Mouse (Mus musculus) stomach, embryonic 15.5 days (tissue): ENCODE measurements around the gene Sult2a7. TPM values are rescaled to one million over a fixed set of nuclear protein-coding genes. Genes with fewer than 3 reads are reported as not detected.

ENCODE experiments used
- ATAC-seq: fragments of 200-750 bp; cut with Nextera tagmentation; 2 replicates; pipeline ENCODE4 v1.8.0; 2017; ENCODE audit warnings: low read depth, moderate number of reproducible peaks, moderate TSS enrichment; ENCODE audit not compliant: insufficient read depth, low FRiP score
- H3K27ac ChIP-seq: fragments of 300-500 bp; sonication (generic); 2 replicates; pipeline ENCODE4 v1.5.1; 2015; ENCODE audit warnings: mild to moderate bottlenecking, inconsistent platforms
- H3K27me3 ChIP-seq: fragments of 300-500 bp; sonication (generic); replicated peaks from 2 replicates; pipeline ENCODE4 v1.6.1; 2015; ENCODE audit warnings: inconsistent platforms
- H3K36me3 ChIP-seq: fragments of 300-500 bp; sonication (generic); 2 replicates; pipeline ENCODE4 v1.6.1; 2015; ENCODE audit warnings: inconsistent platforms
- H3K4me1 ChIP-seq: fragments of 300-500 bp; sonication (generic); 2 replicates; pipeline ENCODE4 v1.6.1; 2015; ENCODE audit warnings: inconsistent platforms
- H3K4me2 ChIP-seq: fragments of 300-500 bp; sonication (generic); 2 replicates; pipeline ENCODE4 v1.6.1; 2015; ENCODE audit warnings: mild to moderate bottlenecking, inconsistent platforms
- H3K4me3 ChIP-seq: fragments of 300-500 bp; sonication (generic); replicated peaks from 2 replicates; pipeline ENCODE4 v1.5.1; 2015; ENCODE audit warnings: inconsistent platforms
- H3K9ac ChIP-seq: fragments of 300-500 bp; sonication (generic); 2 replicates; pipeline ENCODE4 v1.6.1; 2015; ENCODE audit warnings: inconsistent platforms
- H3K9me3 ChIP-seq: fragments of 300-500 bp; sonication (generic); 2 replicates; pipeline ENCODE4 v1.6.1; 2016; ENCODE audit warnings: inconsistent platforms
- WGBS: fragments of 180-500 bp; shearing (Covaris S2); methylation state at CpG from one replicate; pipeline ENCODE4 v1.1.7; 2015; 5-methylcytosine and 5-hydroxymethylcytosine counted together
- polyA plus RNA-seq: library from polyadenylated mRNA; unstranded; fragments of >200 nt; fragmentation: Nextera tagmentation; extraction: Ambion mirVana; gene quantifications from 2 replicates; pipeline ENCODE4 v1.2.1, GENCODE M21; 2015

Sult2a7 gene
- not detected in 2 replicates for polyA plus RNA-seq

- no peak within 1 kb of the TSS for H3K4me3 ChIP-seq
- no peaks in the 10 kb centered on the region for H3K36me3 ChIP-seq
- H3K27ac ChIP-seq: no peak within 1 kb of the TSS
- H3K27me3 ChIP-seq: no peaks in the 10 kb centered on the region
- ATAC-seq: no peak
- no peaks in the 10 kb centered on the region for H3K9me3 ChIP-seq
- H3K4me2 ChIP-seq: no peak within 1 kb of the TSS
- no peaks in the 10 kb centered on the region for H3K4me1 ChIP-seq
- no peak within 1 kb of the TSS for H3K9ac ChIP-seq
- 88% methylated on average over 4 of the region's 4 CpGs for WGBS
Measured at GRCm38 (mm10) chr7:14494130-14494529, at the start of gene Sult2a7. TSS of gene Sult2a7 (minus strand) at chr7:14494230.

- no peaks in the 10 kb centered on the region for H3K27me3 ChIP-seq
- no peak overlapping the region for H3K4me3 ChIP-seq
- H3K36me3 ChIP-seq: no peaks in the 10 kb centered on the region
- no peak overlapping the region for H3K4me2 ChIP-seq
- no peaks in the 10 kb centered on the region for H3K9me3 ChIP-seq
- ATAC-seq: no peak
- no peak overlapping the region for H3K27ac ChIP-seq
- H3K9ac ChIP-seq: no peak overlapping the region
- H3K4me1 ChIP-seq: no peaks in the 10 kb centered on the region
- 66% methylated on average over 1 of the region's 1 CpGs for WGBS
Measured at GRCm38 (mm10) chr7:14525280-14525679, 31.2 kb upstream of the Sult2a7 start.

DNA sequence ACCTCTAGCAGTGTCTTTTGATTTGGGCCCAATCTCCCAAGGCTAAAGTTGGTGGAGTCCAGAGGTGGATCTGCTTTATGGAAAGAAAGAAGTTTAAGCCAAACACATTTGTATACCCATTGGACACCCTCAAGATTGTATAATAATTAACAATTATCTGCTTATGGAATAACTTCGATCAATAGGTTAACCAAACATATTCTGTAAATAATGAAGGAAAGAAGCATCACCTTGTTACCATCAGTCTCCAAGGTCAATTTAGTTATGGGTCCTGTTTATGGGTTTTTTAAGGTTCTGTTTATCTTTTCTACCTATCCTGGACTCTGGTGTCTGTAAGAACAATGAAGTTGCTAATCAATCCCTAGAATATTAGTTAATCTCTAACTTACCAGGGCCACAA lies 28.6 kb upstream of the Sult2a7 start:
- ATAC-seq: no peak
- no peak overlapping the region for H3K4me3 ChIP-seq
- H3K36me3 ChIP-seq: no peaks in the 10 kb centered on the region
- no peak overlapping the region for H3K27ac ChIP-seq
- 75% methylated on average over 1 of the region's 1 CpGs for WGBS
- H3K4me2 ChIP-seq: no peak overlapping the region
- no peaks in the 10 kb centered on the region for H3K9me3 ChIP-seq
- H3K4me1 ChIP-seq: no peaks in the 10 kb centered on the region
- H3K9ac ChIP-seq: no peak overlapping the region
- no peaks in the 10 kb centered on the region for H3K27me3 ChIP-seq

- no peak for ATAC-seq
- Histone ChIP-seq H3K36me3 (no peaks in the 10 kb centered on the region), H3K27ac (no peak overlapping the region), H3K27me3 (no peaks in the 10 kb centered on the region), H3K4me2 (no peak overlapping the region), H3K4me3 (no peak overlapping the region), H3K4me1 (no peaks in the 10 kb centered on the region), H3K9me3 (no peaks in the 10 kb centered on the region), H3K9ac (no peak overlapping the region)
- WGBS: 67% methylated on average over 3 of the region's 3 CpGs
Measured at GRCm38 (mm10) chr7:14518301-14518700, 24.3 kb upstream of the Sult2a7 start.

DNA sequence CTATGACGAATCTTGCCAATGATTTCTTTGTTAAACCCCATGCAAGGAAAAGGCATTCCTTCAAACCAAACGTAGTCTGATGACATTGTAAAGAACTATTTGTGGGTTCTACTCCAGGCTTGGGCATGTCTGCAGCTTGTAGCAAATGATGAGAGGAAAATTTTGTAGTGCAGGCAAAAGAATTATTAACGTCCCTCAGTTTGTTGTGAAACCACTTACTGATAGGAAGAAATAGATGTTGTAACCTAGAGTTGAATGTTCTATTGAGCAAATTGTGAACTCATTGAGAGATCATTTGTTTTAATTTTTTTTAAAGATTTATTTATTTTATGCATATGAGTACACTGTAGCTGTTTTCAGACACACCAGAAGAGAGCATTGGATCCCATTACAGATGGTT lies 1.1 kb downstream of the Sult2a7 start:
- WGBS: 73% methylated on average over 3 of the region's 3 CpGs
- H3K36me3 ChIP-seq: no peaks in the 10 kb centered on the region
- no peak overlapping the region for H3K4me2 ChIP-seq

DNA sequence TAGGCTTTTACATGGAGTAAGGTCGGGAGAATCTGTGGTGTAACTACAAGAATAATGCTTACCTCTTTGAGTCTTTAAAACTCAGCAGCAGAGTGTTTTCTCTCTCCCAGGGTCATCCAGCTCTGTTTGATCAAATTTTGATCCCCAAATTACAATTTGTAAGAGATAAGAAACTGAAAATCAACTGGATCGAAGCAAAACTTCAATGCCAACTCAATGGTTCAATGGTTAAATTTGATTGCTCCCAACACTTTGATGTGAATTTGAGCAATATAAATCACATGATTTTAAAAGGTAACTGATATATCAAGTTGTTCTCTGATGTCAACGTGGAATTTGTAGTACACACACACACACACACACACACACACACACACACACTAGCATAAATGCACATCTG lies 47.5 kb downstream of the Sult2a7 start, which contains the start of gene Sult2a8:
TSS of gene Sult2a8 (minus strand) at position 236 of the 400 bp plus-strand sequence.
- no peak within 1 kb of the TSS for H3K4me3 ChIP-seq
- H3K27me3 ChIP-seq: no peaks in the 10 kb centered on the region
- H3K27ac ChIP-seq: no peak within 1 kb of the TSS
- H3K36me3 ChIP-seq: no peaks in the 10 kb centered on the region
- WGBS: 61% methylated on average over 3 of the region's 3 CpGs
- no peaks in the 10 kb centered on the region for H3K9me3 ChIP-seq
- no peak for ATAC-seq
- no peak within 1 kb of the TSS for H3K9ac ChIP-seq
- no peaks in the 10 kb centered on the region for H3K4me1 ChIP-seq
- no peak within 1 kb of the TSS for H3K4me2 ChIP-seq

More for the DNA sequence above, 1.1 kb downstream of the Sult2a7 start:
- H3K9ac ChIP-seq: no peak overlapping the region
- H3K27ac ChIP-seq: no peak overlapping the region
- ATAC-seq: no peak
- no peaks in the 10 kb centered on the region for H3K4me1 ChIP-seq
- no peak overlapping the region for H3K4me3 ChIP-seq
- H3K9me3 ChIP-seq: no peaks in the 10 kb centered on the region
- no peaks in the 10 kb centered on the region for H3K27me3 ChIP-seq

- H3K9ac ChIP-seq: no peak overlapping the region
- H3K4me2 ChIP-seq: no peak overlapping the region
- H3K27me3 ChIP-seq: no peaks in the 10 kb centered on the region
- no peak overlapping the region for H3K4me3 ChIP-seq
- no peak overlapping the region for H3K27ac ChIP-seq
- no peak for ATAC-seq
- 0 out of 2 replicates have a peak, but pooled peaks cover 3% of the 10 kb centered on the region for H3K9me3 ChIP-seq
- no peaks in the 10 kb centered on the region for H3K4me1 ChIP-seq
- no peaks in the 10 kb centered on the region for H3K36me3 ChIP-seq
Measured at GRCm38 (mm10) chr7:14439581-14439980, 54.4 kb downstream of the Sult2a7 start.

- no peaks in the 10 kb centered on the region for H3K4me1 ChIP-seq
- H3K27me3 ChIP-seq: no peaks in the 10 kb centered on the region
- no peak for ATAC-seq
- 64% methylated on average over 1 of the region's 1 CpGs for WGBS
- 0 out of 2 replicates have a peak, but pooled peaks cover 3% of the 10 kb centered on the region for H3K9me3 ChIP-seq
- no peak overlapping the region for H3K4me2 ChIP-seq
- no peak overlapping the region for H3K4me3 ChIP-seq
- H3K27ac ChIP-seq: no peak overlapping the region
- H3K9ac ChIP-seq: no peak overlapping the region
- H3K36me3 ChIP-seq: no peaks in the 10 kb centered on the region
Measured at GRCm38 (mm10) chr7:14438484-14438883, 55.5 kb downstream of the Sult2a7 start.

GRCm38 (mm10) chr7:14438029-14438428 lies 56.0 kb downstream of the Sult2a7 start:
- ATAC-seq: no peak
- H3K9ac ChIP-seq: no peak overlapping the region
- H3K27me3 ChIP-seq: no peaks in the 10 kb centered on the region
- no peak overlapping the region for H3K27ac ChIP-seq
- H3K4me3 ChIP-seq: no peak overlapping the region
- 60% methylated on average over 2 of the region's 2 CpGs for WGBS
- H3K36me3 ChIP-seq: no peaks in the 10 kb centered on the region
- H3K4me1 ChIP-seq: no peaks in the 10 kb centered on the region
- H3K9me3 ChIP-seq: 0 out of 2 replicates have a peak, but pooled peaks cover 3% of the 10 kb centered on the region
- H3K4me2 ChIP-seq: no peak overlapping the region

Other genes starting within 250 kb of the Sult2a7 start
- not detected in 2 replicates for gene Sult2a6, start 239.4 kb downstream of the Sult2a7 start, polyA plus RNA-seq
- not detected in 2 replicates for gene Obox8, start 160.7 kb downstream of the Sult2a7 start, polyA plus RNA-seq
- gene Sult2a8, start 47.5 kb downstream of the Sult2a7 start, polyA plus RNA-seq: 0.14 and 0.72 TPM in 2 replicates
- 0.17 and 0.30 TPM in 2 replicates for gene Vmn1r90, start 69.3 kb upstream of the Sult2a7 start, polyA plus RNA-seq
- not detected in 2 replicates for gene Obox7, start 165.3 kb upstream of the Sult2a7 start, polyA plus RNA-seq